Comparison of ENCODE assay signal across 8 mouse cellular contexts in genomic region chr2:118903333-118903741, GRCm38 (mm10). TPM values are rescaled to one million over a fixed set of nuclear protein-coding genes. Genes with fewer than 3 reads are reported as not detected.
DNase-seq lines count a peak whose midpoint lies in the region; ATAC-seq lines count a peak whose summit lies in the region.

No protein-coding gene starts in this region.

- H3K27ac ChIP-seq in kidney, embryonic 15.5 days, result no peak overlapping the region
- no peak overlapping the region for H3K27ac ChIP-seq in heart, embryonic 16.5 days (ENCODE audit: low read length)

- H3K4me2 ChIP-seq in kidney, embryonic 15.5 days, result peak overlapping the region; percentile 97
- H3K4me2 ChIP-seq in heart, embryonic 16.5 days (ENCODE audit: low read depth, low read length), result peak overlapping the region; percentile 100

- WGBS in kidney, embryonic 15.5 days, result 17% methylated on average over 10 of the region's 10 CpGs
- 11% methylated on average over 10 of the region's 10 CpGs for WGBS in heart, embryonic 16.5 days

- ATAC-seq in kidney, embryonic 15.5 days (replicated peaks; ENCODE audit: low FRiP score), result no peak
- no peak for ATAC-seq in heart, embryonic 16.5 days (replicated peaks; ENCODE audit: extremely low read depth, insufficient read depth, low FRiP score)

- H3K27me3 ChIP-seq in kidney, embryonic 15.5 days, result peaks cover 41% of the 10 kb centered on the region
- peaks cover 23% of the 10 kb centered on the region for H3K27me3 ChIP-seq in heart, embryonic 16.5 days (ENCODE audit: control insufficient read depth, insufficient read depth, low read length)

- no peak for DNase-seq in kidney, adult 8-10 months
- peak; percentile 68 for DNase-seq in cerebellum, adult 9-10 months
- peak; percentile 51 for DNase-seq in lung, postnatal 10 days
- no peak for DNase-seq in layer of hippocampus, adult 8-10 months (ENCODE audit: low spot score in 2 of 2)
- no peak for DNase-seq in adrenal gland, adult 8-10 months
- DNase-seq in frontal cortex, postnatal 10 days (ENCODE audit: low spot score in 2 of 2), result no peak

- no peaks in the 10 kb centered on the region for H3K9me3 ChIP-seq in kidney, embryonic 15.5 days (replicated peaks)
- H3K9me3 ChIP-seq in heart, embryonic 16.5 days (replicated peaks; ENCODE audit: control insufficient read depth, low read length), result no peaks in the 10 kb centered on the region

- no peaks in the 10 kb centered on the region for H3K36me3 ChIP-seq in kidney, embryonic 15.5 days
- H3K36me3 ChIP-seq in heart, embryonic 16.5 days (ENCODE audit: control insufficient read depth, insufficient read depth), result no peaks in the 10 kb centered on the region

- H3K4me3 ChIP-seq in kidney, embryonic 15.5 days (replicated peaks), result peak overlapping the region; percentile 92
- H3K4me3 ChIP-seq in heart, embryonic 16.5 days (ENCODE audit: low read length), result peak overlapping the region; percentile 94

- no peak overlapping the region for H3K9ac ChIP-seq in kidney, embryonic 15.5 days
- H3K9ac ChIP-seq in heart, embryonic 16.5 days (ENCODE audit: low read length), result peak overlapping the region; percentile 93

- H3K4me1 ChIP-seq in kidney, embryonic 15.5 days, result peaks cover 41% of the 10 kb centered on the region
- peaks cover 21% of the 10 kb centered on the region for H3K4me1 ChIP-seq in heart, embryonic 16.5 days (ENCODE audit: control insufficient read depth, insufficient read depth, low read length)

RNA-seq across cellular contexts. Expression of gene Bahd1, which starts 3.2 kb away (rescaled TPM):
- 3.8 and 4.4 TPM in 2 replicates for polyA plus RNA-seq in kidney, embryonic 15.5 days (2015; fragmentation: Nextera tagmentation; extraction: Ambion mirVana)
- 3.7 and 4.1 TPM in 2 replicates for polyA plus RNA-seq in heart, embryonic 16.5 days (2015; fragmentation: Nextera tagmentation; extraction: Ambion mirVana)
- total RNA-seq in layer of hippocampus, adult 8-10 months (2022), result 10 to 100 TPM; 48.8 to 57.2 (median 54.9) TPM
- total RNA-seq in adrenal gland, adult 8-10 months (2022), result 10 to 100 TPM; 51.1 to 62.8 (median 59.2) TPM

RNA-seq across cellular contexts. Expression of gene Chst14, which starts 23.0 kb away (rescaled TPM):
- polyA plus RNA-seq in kidney, embryonic 15.5 days (2015; fragmentation: Nextera tagmentation; extraction: Ambion mirVana), result 25.9 and 28.4 TPM in 2 replicates
- 17.1 and 18.0 TPM in 2 replicates for polyA plus RNA-seq in heart, embryonic 16.5 days (2015; fragmentation: Nextera tagmentation; extraction: Ambion mirVana)
- total RNA-seq in layer of hippocampus, adult 8-10 months (2022), result 1 to 10 TPM; 3.5 to 4.3 (median 3.8) TPM
- total RNA-seq in adrenal gland, adult 8-10 months (2022), result 10 to 100 TPM; 13.5 to 19.7 (median 16.7) TPM

RNA-seq across cellular contexts. Expression of gene Ivd, which starts 41.6 kb away (rescaled TPM):
- 71.6 and 82.8 TPM in 2 replicates for polyA plus RNA-seq in kidney, embryonic 15.5 days (2015; fragmentation: Nextera tagmentation; extraction: Ambion mirVana)
- polyA plus RNA-seq in heart, embryonic 16.5 days (2015; fragmentation: Nextera tagmentation; extraction: Ambion mirVana), result 97.4 and 107 TPM in 2 replicates
- 100 to 1,000 TPM in 3 of 4 experiments, 10 to 100 TPM in 1; 98.7 to 127 (median 107) TPM for total RNA-seq in layer of hippocampus, adult 8-10 months (2022)
- total RNA-seq in adrenal gland, adult 8-10 months (2022), result 100 to 1,000 TPM; 250 to 438 (median 309) TPM

Comparison
In these comparisons a context has a peak if more than half of its experiments do, and no peak if none do; other contexts are left out.
1. DNase-seq: peak in cerebellum, adult 9-10 months (single experiment) and lung, postnatal 10 days (single experiment); none in kidney, adult 8-10 months (0 of 2), layer of hippocampus, adult 8-10 months (0 of 2), adrenal gland, adult 8-10 months (single experiment) and frontal cortex, postnatal 10 days (0 of 2).